Mouse (Mus musculus): Measurements from ENCODE around the gene Mtmr1. TPM values are rescaled to one million over a fixed set of nuclear protein-coding genes. Genes with fewer than 3 reads are reported as not detected.
"Not testable (repeated sequence)": the region's sequence is repeated elsewhere in the genome, so short reads cannot be mapped to it uniquely, and the experiment has no call there.

The Mtmr1 gene
- 11.5 and 12.5 TPM in 2 replicates for polyA plus RNA-seq (2015; fragmentation: Nextera tagmentation; extraction: Ambion mirVana)

DNA sequence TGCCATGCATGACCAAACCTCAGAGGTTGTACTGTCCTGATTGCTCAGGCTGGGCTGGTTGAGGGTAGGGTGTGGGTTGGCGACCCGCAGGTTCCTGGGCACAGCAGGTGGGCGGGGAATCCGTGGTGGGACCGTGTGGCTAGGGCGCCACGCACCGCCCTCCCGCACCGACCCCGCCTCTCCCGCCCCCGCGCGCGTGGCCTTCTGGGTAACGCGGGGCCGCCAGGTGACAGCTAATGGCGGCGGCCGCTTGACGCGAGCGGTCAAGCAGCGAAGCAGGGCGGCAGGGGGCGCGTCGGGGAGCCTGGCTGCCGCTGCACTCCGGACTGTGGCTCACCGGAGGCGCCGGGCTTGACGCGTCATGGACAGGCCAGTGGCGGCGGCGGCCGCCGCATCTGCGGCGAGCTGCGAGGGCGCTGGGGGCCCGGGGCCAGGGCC is at the start of gene Mtmr1:
Gene Mtmr1, plus strand, starts transcription at position 207 of the 438 bp plus-strand sequence.
- H3K4me2 ChIP-seq (replicated peaks) = peak within 1 kb of the TSS; percentile 61

DNA sequence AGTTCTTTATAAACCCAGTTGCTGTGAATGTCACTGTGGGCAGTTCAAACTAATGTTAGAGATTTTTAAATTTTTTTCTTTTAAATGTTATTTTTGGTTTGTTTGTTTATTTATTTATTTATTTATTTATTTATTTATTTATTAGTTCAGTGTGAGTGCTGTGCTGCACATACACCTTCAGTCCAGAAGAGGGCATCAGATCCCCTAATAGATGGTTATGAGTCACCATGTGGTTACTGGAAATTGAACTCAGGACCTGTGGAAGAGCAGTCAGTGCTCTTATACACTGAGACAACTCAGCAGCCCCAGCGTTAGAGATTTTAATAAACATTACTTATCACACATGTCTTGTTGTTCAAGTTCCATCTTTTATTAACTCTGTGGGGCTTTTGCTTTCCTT is 12.5 kb upstream of the Mtmr1 start:
- no peak overlapping the region for H3K9ac ChIP-seq
- H3K9me3 ChIP-seq = no peaks in the 10 kb centered on the region
- H3K4me2 ChIP-seq (replicated peaks) = no peak overlapping the region
- no peaks in the 10 kb centered on the region for H3K27me3 ChIP-seq (replicated peaks)
- no peak for ATAC-seq
- H3K27ac ChIP-seq = no peak overlapping the region
- H3K4me3 ChIP-seq (replicated peaks) = no peak overlapping the region
- no peaks in the 10 kb centered on the region for H3K4me1 ChIP-seq (replicated peaks)
- WGBS = 75% methylated on average over 1 of the region's 1 CpGs
- H3K36me3 ChIP-seq = no peaks in the 10 kb centered on the region

More for the DNA sequence above, at the start of gene Mtmr1:
- H3K36me3 ChIP-seq = no peaks in the 10 kb centered on the region
- H3K9ac ChIP-seq = peak within 1 kb of the TSS; percentile 65
- peak within 1 kb of the TSS; percentile 60 for H3K4me3 ChIP-seq (replicated peaks)
- no peaks in the 10 kb centered on the region for H3K4me1 ChIP-seq (replicated peaks)
- H3K27ac ChIP-seq = peak within 1 kb of the TSS; percentile 48; the same call in 1 of the 2 replicates
- ATAC-seq = peak; percentile 95
- H3K9me3 ChIP-seq = no peaks in the 10 kb centered on the region
- H3K27me3 ChIP-seq (replicated peaks) = no peaks in the 10 kb centered on the region
- 21% methylated on average over 47 of the region's 47 CpGs for WGBS

DNA sequence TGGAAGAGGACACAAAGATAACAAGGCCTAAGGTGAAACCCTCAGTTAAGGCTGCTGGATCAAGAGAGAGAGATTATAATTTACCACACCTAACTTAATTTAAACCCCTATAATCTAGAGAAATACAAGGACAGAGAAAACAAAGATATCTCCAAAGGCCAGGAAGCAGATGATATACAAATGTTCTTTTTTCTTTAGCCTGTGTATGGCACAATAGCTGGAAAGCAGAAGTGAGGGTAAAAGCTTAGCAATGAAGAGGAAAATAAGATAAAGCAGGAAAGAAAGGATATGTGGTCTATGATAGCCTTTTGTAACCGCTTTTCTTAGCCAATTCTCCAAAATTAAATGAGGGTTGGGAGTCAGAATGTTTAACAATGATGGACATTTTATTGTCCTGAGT is 9.2 kb upstream of the Mtmr1 start:
- WGBS = 59% methylated on average over 1 of the region's 1 CpGs
- H3K4me2 ChIP-seq (replicated peaks) = no peak overlapping the region
- no peak overlapping the region for H3K4me3 ChIP-seq (replicated peaks)
- H3K27ac ChIP-seq = no peak overlapping the region
- H3K36me3 ChIP-seq = no peaks in the 10 kb centered on the region
- H3K27me3 ChIP-seq (replicated peaks) = no peaks in the 10 kb centered on the region
- no peaks in the 10 kb centered on the region for H3K4me1 ChIP-seq (replicated peaks)
- ATAC-seq = no peak
- no peak overlapping the region for H3K9ac ChIP-seq
- H3K9me3 ChIP-seq = no peaks in the 10 kb centered on the region

DNA sequence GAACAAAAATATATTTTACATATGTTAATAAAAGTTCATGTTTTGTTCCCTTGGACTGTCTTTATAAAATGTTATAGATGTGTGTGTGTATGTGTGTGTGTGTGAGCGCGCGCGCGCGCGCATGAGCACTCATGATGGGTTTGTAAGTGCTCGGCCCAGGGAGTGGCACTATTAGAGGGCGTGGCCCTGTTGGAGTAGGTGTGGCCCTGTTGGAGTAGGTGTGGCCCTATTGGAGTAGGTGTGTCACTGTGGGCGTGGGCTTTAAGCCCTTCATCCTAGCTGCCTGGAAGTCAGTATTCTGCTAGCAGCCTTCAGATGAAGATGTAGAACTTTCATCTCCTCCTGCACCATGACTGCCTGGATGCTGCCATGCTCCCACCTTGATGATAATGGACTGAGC is 2.8 kb upstream of the Mtmr1 start:
- H3K9me3 ChIP-seq; H3K9ac ChIP-seq; H3K4me3 ChIP-seq (replicated peaks); ATAC-seq; H3K27me3 ChIP-seq (replicated peaks); H3K4me2 ChIP-seq (replicated peaks); H3K4me1 ChIP-seq (replicated peaks); H3K36me3 ChIP-seq; H3K27ac ChIP-seq: not testable (repeated sequence)
- 94% methylated on average over 10 of the region's 10 CpGs for WGBS

DNA sequence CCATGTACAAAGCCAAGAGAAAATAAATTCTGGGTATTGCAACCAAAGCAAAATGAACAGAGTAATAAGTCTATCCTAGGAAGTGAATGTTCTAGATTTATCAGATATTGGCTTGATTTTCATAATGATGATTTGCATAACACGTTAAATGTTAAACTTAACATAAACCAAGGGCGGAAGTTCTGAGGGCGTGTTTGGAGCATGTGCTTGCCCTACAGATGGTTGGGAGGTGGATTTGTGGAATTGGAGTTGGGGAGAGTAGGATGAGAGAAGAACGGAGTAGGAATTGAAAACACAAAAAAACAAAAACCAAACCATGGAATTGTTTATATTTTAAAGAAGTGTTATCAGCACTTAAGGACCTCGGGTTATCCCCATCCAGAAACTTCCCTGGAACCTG is 498 bp upstream of the Mtmr1 start:
- ATAC-seq = no peak
- H3K9ac ChIP-seq = no peak overlapping the region

DNA sequence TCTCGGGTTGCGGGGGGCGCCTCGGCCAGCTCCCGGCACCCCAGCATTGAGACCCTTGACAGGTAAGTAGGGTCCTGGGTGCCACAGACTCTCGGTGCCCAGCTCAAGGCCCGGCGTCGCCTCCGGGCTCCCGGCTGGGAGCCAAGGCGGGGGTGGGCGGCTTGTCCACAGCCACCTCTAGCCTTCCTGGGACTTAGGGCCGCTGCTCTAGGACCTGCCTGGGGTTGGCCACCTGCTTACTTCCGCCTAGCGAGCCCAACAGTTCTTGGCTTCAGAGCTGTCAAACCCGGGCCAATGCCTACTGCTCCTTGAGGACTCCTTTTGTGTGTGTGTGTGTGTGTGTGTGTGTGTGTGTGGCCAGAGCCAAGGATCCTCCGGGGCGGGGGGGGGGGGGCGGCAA is 451 bp downstream of the Mtmr1 start:
- Histone ChIP-seq H3K4me2 (replicated peaks) (peak overlapping the region; percentile 61), H3K4me3 (replicated peaks) (peak overlapping the region; percentile 60), H3K36me3 (no peaks in the 10 kb centered on the region), H3K9me3 (no peaks in the 10 kb centered on the region), H3K27ac (peak overlapping the region; percentile 48; the same call in 1 of the 2 replicates), H3K4me1 (replicated peaks) (no peaks in the 10 kb centered on the region), H3K27me3 (replicated peaks) (no peaks in the 10 kb centered on the region), H3K9ac (peak overlapping the region; percentile 65)
- peak; percentile 83 for ATAC-seq
- 13% methylated on average over 19 of the region's 20 CpGs for WGBS

More for the DNA sequence above, 498 bp upstream of the Mtmr1 start:
- no peaks in the 10 kb centered on the region for H3K4me1 ChIP-seq (replicated peaks)
- WGBS = 63% methylated on average over 5 of the region's 5 CpGs
- H3K27me3 ChIP-seq (replicated peaks) = no peaks in the 10 kb centered on the region
- H3K27ac ChIP-seq = no peak overlapping the region
- H3K9me3 ChIP-seq = no peaks in the 10 kb centered on the region
- no peaks in the 10 kb centered on the region for H3K36me3 ChIP-seq
- peak overlapping the region; percentile 60 for H3K4me3 ChIP-seq (replicated peaks)
- peak overlapping the region; percentile 61 for H3K4me2 ChIP-seq (replicated peaks)

DNA sequence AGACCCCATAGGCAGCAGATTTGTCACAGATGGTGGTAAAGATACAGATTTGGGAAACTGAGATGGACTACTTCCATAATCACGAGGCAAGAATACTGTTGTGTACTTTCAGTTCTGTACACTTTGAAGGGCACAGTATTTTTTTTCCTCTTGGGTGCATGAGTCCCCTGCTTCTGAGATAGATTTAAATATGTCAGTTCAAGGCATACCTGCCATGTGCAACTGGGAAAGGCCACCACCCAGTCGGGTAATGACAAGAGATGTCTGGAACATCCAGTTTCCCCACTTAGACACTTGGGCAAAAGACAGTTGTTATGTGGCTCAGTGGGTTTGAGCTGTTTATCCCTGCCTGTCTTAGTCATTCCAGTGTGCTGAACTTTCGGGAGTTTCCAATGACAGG is 950 bp downstream of the Mtmr1 start:
- Histone ChIP-seq H3K36me3 (no peaks in the 10 kb centered on the region), H3K9ac (peak overlapping the region; percentile 65; the same call in 1 of the 2 replicates), H3K4me3 (replicated peaks) (peak overlapping the region; percentile 60), H3K9me3 (no peaks in the 10 kb centered on the region), H3K27me3 (replicated peaks) (no peaks in the 10 kb centered on the region), H3K4me2 (replicated peaks) (peak overlapping the region; percentile 61), H3K4me1 (replicated peaks) (no peaks in the 10 kb centered on the region), H3K27ac (no peak overlapping the region)
- WGBS = 48% methylated on average over 3 of the region's 3 CpGs
- ATAC-seq = no peak

DNA sequence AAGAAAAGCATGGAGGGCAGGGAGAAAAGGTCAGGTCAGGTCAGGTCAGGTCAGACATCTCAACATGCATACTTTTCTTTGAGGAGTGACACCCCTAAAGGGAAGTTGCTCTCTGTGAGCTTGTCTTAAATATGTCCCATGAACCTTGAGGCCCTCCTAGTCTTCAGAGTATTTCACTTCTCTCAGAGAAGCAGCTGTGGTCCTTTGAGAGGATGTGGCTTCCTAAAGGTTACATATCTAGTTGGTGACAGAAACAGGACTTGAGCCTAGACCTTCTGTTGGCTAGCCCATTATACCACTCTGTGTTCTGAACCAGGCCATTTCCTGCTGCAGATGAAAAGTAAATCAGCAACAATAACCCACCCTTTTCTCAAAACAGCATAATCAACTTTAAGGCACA is 2.4 kb downstream of the Mtmr1 start:
- no peak overlapping the region for H3K4me3 ChIP-seq (replicated peaks)
- H3K36me3 ChIP-seq = no peaks in the 10 kb centered on the region
- no peaks in the 10 kb centered on the region for H3K9me3 ChIP-seq
- H3K4me1 ChIP-seq (replicated peaks) = no peaks in the 10 kb centered on the region
- H3K27me3 ChIP-seq (replicated peaks) = no peaks in the 10 kb centered on the region
- H3K4me2 ChIP-seq (replicated peaks) = no peak overlapping the region
- no peak overlapping the region for H3K9ac ChIP-seq
- no peak for ATAC-seq
- no peak overlapping the region for H3K27ac ChIP-seq

DNA sequence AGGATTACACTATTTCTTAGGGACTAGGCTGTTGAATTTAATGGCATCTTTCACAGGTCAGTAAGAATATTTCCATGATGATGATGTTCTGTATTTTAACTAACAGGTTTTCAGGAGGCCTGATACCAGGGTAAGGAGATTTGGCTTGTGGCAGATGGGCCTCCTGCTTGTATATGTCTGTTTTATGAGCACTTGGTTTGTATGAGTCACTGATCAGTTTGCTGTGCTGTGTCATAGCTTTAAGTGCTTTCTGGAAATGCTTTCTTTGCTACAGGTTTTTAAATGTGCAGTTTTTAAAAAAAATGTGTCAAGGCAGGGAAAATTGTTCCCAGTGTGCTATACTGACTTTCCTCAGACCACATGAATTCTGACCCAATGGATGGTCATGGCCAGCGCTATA is 12.2 kb downstream of the Mtmr1 start:
- Histone ChIP-seq H3K4me1 (replicated peaks) (no peaks in the 10 kb centered on the region), H3K9me3 (no peaks in the 10 kb centered on the region), H3K36me3 (no peaks in the 10 kb centered on the region), H3K9ac (no peak overlapping the region), H3K27me3 (replicated peaks) (no peaks in the 10 kb centered on the region), H3K27ac (no peak overlapping the region), H3K4me3 (replicated peaks) (no peak overlapping the region), H3K4me2 (replicated peaks) (no peak overlapping the region)
- 81% methylated on average over 1 of the region's 1 CpGs for WGBS
- ATAC-seq = no peak

DNA sequence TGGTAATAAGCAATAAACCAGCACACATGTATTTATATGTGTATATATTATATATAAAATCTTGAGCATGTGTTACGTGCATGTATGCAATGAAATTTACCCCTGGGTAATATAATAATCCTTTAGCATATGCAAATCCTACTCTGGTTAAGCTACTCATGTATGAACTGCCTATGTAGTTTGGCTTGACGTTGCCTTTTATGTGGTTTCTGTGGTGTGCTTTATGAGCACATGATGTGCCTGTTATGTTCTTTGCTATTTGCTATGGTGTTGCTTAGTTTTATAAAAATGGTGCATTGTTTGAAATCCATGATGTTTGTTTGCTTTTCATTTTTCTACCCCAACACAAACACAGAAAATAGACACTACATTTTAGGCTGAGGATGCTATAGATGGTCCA is 13.9 kb downstream of the Mtmr1 start:
- no peak overlapping the region for H3K9ac ChIP-seq
- no peak overlapping the region for H3K4me3 ChIP-seq (replicated peaks)
- H3K4me2 ChIP-seq (replicated peaks) = no peak overlapping the region
- H3K36me3 ChIP-seq = no peaks in the 10 kb centered on the region
- H3K9me3 ChIP-seq = no peaks in the 10 kb centered on the region
- no peak overlapping the region for H3K27ac ChIP-seq
- 89% methylated on average over 2 of the region's 2 CpGs for WGBS
- no peaks in the 10 kb centered on the region for H3K4me1 ChIP-seq (replicated peaks)
- no peak for ATAC-seq
- no peaks in the 10 kb centered on the region for H3K27me3 ChIP-seq (replicated peaks)

DNA sequence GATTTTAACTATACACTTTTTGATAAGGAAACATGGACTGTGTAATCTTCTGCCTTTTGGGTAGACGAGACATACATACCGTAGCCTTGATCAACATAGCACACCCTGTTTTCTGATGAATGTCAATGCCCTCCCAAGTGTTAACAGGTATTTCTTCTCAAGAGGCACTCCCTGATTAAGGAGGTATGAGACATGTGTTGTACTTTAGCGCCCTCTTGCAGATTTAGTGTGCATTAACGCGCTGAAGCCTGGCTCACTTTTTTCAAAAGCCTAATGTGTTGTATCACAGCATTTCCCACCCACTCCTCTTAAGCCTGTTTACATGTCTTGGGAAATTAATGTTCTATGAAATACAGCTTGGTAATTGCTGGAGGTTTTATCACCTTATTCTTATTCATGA is 17.0 kb downstream of the Mtmr1 start:
- H3K4me3 ChIP-seq (replicated peaks) = no peak overlapping the region
- ATAC-seq = no peak
- H3K27ac ChIP-seq = no peak overlapping the region
- no peak overlapping the region for H3K4me2 ChIP-seq (replicated peaks)
- no peaks in the 10 kb centered on the region for H3K4me1 ChIP-seq (replicated peaks)
- H3K27me3 ChIP-seq (replicated peaks) = no peaks in the 10 kb centered on the region
- no peaks in the 10 kb centered on the region for H3K9me3 ChIP-seq
- no peak overlapping the region for H3K9ac ChIP-seq
- WGBS = 49% methylated on average over 5 of the region's 5 CpGs
- H3K36me3 ChIP-seq = no peaks in the 10 kb centered on the region

DNA sequence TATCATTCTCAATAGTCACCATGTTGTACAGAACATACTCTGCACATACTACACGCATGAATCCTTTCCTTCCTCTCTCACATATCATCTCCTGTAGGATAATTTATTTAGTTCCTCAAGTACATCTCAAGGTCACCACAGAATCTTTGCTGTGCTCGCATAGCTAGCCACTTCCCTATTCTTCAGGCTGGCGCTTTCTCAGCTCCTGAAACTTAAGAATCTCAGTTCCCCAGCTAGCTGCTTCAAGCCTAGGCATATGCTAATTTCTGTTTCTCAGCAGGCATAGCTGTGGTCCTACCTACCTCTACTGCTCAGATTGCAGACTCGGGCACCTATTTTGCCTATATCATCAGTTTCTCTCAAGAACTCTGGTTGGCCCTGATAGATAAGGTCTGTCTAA is 31.8 kb downstream of the Mtmr1 start:
- no peak overlapping the region for H3K4me2 ChIP-seq (replicated peaks)
- H3K36me3 ChIP-seq = no peaks in the 10 kb centered on the region
- no peaks in the 10 kb centered on the region for H3K4me1 ChIP-seq (replicated peaks)
- WGBS = 79% methylated on average over 4 of the region's 4 CpGs
- H3K27ac ChIP-seq = no peak overlapping the region
- ATAC-seq = no peak
- H3K9me3 ChIP-seq = no peaks in the 10 kb centered on the region
- H3K9ac ChIP-seq = no peak overlapping the region
- no peak overlapping the region for H3K4me3 ChIP-seq (replicated peaks)
- no peaks in the 10 kb centered on the region for H3K27me3 ChIP-seq (replicated peaks)

DNA sequence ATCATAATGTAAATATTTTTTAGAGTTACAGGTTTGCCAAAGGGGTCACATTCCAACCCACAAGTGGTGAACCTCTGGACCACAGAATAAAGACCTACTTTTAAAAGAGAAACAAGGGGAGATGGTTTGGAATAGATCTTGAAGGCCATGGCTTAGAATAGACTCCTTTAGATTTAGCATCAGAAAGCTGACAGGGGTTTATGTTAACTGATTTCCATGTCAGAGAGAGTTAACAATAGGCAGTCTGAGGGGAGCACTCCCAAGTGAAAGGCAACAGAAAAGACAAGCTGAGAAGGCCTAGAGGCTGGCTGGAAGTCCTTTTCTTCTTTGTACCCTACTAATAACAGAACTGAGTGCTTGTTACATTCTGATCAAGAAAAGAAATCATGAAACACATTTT is 41.7 kb downstream of the Mtmr1 start:
- Histone ChIP-seq H3K27ac (no peak overlapping the region), H3K9me3 (no peaks in the 10 kb centered on the region), H3K36me3 (no peaks in the 10 kb centered on the region), H3K9ac (no peak overlapping the region), H3K4me3 (replicated peaks) (no peak overlapping the region), H3K4me2 (replicated peaks) (no peak overlapping the region), H3K27me3 (replicated peaks) (no peaks in the 10 kb centered on the region), H3K4me1 (replicated peaks) (no peaks in the 10 kb centered on the region)
- no peak for ATAC-seq
